Mouse (Mus musculus) kidney, adult 11 months (tissue): Measurements from ENCODE around the gene Smad1.

ENCODE experiments used
- DNase-seq: peaks from one replicate; pipeline ENCODE4 v3.0.0; 2022

Smad1 gene

GRCm38 (mm10) chr8:79381771-79382170 lies 17.5 kb downstream of the Smad1 start:
- DNase-seq = no peak

GRCm38 (mm10) chr8:79380386-79380785 lies 18.9 kb downstream of the Smad1 start:
- no peak for DNase-seq

DNA sequence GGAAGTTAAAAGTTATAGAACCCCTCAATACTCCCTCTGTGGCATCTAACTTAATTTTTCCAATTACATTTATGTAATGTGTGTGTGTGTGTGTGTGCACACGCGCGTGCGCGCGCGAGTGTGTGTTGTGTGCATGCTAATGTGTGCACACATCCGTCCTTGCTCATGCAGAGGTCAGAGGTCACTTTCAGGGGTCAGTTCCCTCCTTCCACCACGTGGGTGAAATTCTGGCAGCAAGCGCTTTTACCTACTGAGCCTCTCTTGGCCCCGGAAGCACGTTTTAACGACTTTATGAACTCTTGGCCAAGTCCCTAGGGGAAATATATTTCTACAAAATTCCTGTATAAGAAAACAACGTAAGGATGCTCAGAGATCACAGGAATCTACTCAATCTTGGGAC lies 19.3 kb downstream of the Smad1 start:
- DNase-seq = no peak

DNA sequence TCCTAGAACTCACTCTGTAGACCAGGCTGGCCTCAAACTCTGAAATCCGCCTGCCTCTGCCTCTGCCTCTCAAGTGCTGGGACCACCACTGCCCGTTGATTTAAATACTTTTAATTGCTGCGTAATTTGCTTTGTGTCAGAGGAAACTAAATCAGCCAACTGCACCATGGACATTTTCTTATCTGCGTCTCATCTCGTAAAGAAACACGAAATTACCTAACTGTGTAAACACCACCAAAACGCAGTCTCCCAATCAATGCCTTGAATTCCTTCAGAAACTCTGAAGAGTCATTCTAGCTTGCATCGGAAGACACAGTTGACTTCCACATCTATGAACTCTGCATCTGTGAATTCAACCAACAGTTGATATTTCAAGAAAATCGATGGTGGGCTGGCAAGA lies 22.7 kb downstream of the Smad1 start:
- no peak for DNase-seq

DNA sequence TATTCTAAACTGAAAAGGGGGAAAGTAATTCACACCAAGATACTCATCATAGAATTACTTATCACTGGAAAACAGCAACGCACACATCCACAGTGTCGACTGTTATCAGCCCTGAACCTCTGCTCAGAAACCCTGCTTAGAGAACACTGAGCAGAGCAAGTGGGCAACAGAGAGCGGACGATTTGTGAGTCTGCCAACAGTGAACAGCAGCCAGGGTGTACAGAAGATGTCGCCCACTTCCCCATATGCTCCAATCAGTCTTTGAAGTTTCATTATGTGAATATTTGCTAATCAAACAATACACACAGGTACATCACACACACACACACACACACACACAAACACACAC lies 23.6 kb downstream of the Smad1 start:
- no peak for DNase-seq

DNA sequence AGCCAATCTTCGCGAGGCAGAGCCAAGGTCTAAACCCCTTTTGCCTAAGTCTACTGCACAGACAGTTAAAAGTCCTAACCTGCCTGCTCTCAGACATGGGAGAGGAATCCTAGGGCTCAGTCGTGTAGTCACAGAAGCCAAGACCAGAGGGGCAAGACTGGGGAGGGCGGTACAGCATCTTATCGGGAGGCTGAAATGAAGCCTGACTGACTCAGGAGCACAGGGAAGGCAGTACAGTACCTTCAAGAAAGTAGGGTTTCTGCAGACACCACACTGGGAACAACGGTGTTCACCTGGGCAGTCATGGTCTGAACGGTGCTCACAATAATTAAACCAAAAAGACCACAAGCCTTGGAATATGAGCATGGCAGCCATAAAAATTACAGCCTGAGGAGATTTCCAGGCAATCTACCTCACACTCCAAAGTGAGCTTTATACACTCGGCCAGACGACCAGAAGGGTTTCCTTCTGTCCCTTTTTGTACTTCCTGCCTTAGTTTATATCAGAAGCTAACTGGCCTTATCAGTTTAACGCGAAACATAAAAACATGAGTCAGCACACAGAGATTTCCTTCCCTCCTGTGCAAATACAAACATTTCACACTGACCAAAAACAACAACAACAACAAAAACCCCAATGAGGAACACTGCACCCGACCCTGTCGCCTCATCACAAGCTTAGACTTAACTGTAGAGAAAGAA lies 24.1 kb downstream of the Smad1 start:
- DNase-seq = no peak

DNA sequence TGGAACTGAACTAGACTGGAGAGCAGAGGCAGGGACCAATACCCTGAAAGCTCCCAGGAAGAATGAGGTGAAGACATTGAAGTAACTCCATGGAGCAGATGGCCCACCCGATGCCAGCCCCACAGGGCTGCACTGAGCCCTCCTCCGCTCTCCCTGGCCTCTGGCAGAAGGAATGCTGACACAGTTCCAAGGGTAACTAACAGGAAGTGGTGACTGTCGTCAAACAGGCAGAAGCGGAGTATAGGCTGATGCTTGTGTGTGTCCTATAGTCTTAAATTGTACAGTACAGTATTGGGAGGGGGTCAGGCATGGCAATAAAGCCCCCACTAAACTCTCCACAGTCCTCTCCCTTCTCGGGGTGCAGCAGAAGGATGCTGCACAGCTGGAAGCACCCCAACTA lies 24.9 kb downstream of the Smad1 start:
- no peak for DNase-seq

GRCm38 (mm10) chr8:79373563-79373962 lies 25.8 kb downstream of the Smad1 start:
- no peak for DNase-seq

DNA sequence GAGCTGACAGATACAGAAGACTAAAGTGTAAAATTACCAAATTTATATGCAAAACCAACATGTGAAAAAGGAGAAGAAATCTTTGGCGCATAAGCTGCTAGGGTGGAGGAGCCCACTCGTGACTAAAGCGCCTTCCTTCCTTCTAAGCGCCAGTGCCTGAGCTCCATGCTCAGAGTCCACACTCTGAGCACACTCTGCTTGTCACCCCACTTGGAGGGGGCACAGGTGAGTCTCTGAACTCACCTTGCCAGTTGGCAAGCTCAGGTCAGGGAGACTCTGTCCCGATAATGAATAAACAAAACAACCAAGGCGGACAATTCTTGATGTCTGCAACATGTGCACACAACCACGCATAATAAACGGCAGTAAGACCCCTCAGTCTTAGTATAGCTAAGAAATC lies 26.4 kb downstream of the Smad1 start:
- no peak for DNase-seq

- DNase-seq = peak; percentile 70
These were observed 26.8 kb downstream of the Smad1 start for GRCm38 (mm10) chr8:79372521-79372920.

- DNase-seq = no peak
These were observed 27.2 kb downstream of the Smad1 start for GRCm38 (mm10) chr8:79372084-79372483.

DNA sequence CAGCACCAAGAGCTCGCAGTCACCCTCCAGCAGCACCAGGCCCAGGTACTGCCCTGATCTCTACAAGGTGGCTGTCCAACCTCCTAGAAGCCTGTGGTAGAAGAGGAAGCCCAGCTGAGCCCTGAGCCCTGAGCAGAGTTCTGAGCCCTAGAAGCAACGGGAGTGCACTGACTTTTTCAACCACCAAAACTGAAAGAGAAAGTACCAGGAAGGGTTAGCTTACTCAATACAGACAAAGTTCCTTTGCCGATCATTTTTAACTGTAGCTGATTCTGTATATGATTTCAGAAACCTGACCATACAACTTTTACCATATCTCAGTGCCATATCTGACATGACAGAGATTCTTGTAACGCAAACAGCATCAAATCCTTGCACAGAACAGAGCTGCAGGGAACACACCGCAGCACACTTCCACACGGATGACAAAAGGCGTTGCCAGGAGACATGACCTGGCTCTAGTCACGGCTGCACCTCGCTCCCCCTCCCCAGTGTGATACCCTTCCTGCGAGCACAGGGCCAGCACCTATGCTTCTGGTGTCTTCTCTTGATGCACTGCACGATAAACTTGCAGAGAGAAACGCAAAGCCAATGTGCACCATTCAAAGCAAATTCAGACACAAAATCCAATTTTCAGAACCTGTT lies 28.6 kb downstream of the Smad1 start:
- no peak for DNase-seq

DNA sequence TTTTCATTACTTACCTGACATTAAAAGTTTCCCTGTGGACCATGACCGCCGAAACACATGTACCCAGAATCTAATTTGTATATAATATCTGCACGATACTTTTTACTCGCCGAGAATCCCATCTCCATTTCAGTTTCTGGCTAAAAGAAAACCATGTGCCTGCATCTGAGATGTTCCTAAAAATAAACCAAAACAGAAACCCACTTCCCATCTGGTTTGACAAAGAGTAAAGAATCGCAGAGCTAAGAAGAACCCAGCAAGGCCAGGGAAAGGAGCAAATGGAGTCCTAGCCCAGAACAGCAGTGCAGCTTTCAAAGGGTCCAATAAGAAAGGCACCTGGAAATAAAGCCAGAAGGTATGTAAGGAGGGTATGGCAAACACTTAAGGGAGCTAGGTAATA lies 30.2 kb downstream of the Smad1 start:
- DNase-seq = no peak

- no peak for DNase-seq
These were observed 31.4 kb downstream of the Smad1 start for GRCm38 (mm10) chr8:79367959-79368358.

- DNase-seq = no peak
These were observed 32.0 kb downstream of the Smad1 start for GRCm38 (mm10) chr8:79367350-79367749.

DNA sequence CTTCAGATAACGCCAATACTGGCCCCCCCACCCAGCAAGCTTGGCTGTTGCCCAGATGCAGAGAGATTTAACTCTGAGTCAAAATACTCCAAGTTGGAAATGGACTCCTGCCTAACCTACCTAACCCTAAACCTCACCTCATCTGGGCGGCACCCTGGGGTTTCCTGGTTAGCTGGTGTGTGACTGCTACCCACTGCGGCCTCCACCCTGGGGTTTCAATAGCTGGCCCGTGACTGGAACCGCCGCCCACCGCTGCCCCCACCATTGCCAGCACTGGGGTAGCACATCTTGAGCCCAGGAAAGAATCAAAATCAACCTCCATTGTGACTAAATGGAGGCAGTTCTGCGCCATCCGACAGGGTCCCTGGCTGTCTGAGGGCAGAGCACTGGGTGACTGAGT lies 33.1 kb downstream of the Smad1 start:
- no peak for DNase-seq

GRCm38 (mm10) chr8:79365707-79366106 lies 33.6 kb downstream of the Smad1 start:
- no peak for DNase-seq

DNA sequence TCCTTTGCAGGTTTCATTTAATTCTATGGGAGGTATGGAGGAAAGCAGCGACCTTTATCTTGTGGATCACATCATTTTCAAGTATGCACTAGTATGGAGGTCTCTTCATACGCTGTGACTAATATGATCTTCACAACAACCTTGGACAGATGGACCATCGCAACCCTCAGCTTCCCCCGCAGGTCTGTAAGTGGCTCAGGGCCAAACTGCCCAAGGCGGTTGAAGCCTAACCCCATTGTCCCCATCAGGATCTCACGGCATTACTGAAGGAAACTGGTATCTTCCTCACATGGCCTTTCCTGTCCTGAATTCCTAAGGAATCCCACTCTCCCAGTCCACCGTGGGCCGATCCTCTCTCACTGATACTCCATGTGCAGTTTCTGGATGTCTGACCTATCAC lies 34.5 kb downstream of the Smad1 start:
- DNase-seq = no peak

DNA sequence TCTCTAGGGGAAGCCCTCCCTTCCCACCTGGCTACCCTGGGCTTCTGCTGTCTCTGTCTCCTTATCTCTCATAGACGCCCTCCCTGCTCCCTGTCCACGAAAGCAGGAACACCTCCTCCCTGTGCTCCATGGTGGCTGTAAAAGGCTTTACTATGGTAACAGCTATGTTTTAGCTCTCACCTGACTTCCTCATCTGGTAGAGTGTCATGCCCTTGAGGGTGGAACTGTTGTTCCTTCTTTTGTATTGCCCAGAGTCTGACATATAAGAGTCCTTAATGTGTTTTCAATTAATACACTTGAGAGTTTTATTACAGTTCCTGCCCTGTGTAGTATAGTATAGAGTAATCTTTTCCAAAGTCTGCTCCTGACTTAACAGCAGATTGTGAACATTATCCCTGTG lies 36.9 kb downstream of the Smad1 start:
- DNase-seq = no peak

- no peak for DNase-seq
These were observed 38.4 kb downstream of the Smad1 start for GRCm38 (mm10) chr8:79360774-79361527.

DNA sequence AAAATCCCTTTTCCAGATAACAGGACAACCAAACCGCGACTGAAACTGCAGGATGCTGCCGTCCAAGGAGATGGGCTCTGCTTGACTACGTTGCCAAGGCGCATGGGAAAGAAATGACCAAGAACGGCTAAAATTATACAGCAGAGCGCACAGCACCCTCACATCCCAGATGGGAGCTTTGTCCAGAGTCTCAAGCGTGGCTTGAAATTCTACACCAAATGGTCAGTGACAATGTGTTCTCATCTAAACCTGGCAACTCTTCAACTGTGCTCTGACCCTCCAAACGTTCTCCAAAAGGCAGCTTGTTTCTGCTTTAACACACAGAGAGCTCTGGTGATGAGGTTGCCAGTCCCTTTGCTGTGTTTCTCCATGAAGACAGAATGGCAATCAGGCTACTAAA lies 39.0 kb downstream of the Smad1 start:
- no peak for DNase-seq

- no peak for DNase-seq
These were observed 43.4 kb downstream of the Smad1 start for GRCm38 (mm10) chr8:79355721-79356434.

DNA sequence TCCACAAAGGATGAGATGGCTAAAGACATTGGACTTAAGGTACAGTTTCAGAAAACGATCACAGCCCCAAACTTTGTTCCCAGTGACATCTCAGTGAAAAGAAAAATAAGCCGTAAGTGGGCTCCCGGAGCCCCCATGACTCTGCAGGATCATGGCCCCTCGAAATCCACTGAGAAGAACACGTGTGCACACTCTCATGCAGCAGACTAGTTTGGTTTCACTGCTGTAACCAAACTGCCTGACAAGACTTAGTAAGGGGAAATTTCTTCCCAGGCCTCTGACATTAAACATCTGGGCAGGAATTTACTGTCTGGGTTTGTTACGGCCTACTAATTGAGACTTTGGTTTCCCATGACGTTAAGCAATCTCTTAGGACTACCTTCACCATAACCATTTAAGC lies 45.3 kb downstream of the Smad1 start:
- DNase-seq = no peak

GRCm38 (mm10) chr8:79351916-79352315 lies 47.4 kb downstream of the Smad1 start:
- DNase-seq = no peak
